Mouse (Mus musculus) myocyte (in vitro differentiated cells): ENCODE measurements around the gene Pck1. TPM values are rescaled to one million over a fixed set of nuclear protein-coding genes. Genes with fewer than 3 reads are reported as not detected.

ENCODE experiments used
- H3K27me3 ChIP-seq: one replicate; pipeline ENCODE4 v1.6.1; 2011; ENCODE audit not compliant: control insufficient read depth, insufficient read depth, insufficient read length
- H3K36me3 ChIP-seq: one replicate; pipeline ENCODE4 v1.6.1; 2011; ENCODE audit not compliant: control insufficient read depth, insufficient read depth
- H3K4me2 ChIP-seq: one replicate; pipeline ENCODE4 v1.6.1; 2011; ENCODE audit warnings: low read depth, control low read depth
- H3K4me3 ChIP-seq: one replicate; pipeline ENCODE4 v1.5.1; 2011; ENCODE audit warnings: mild to moderate bottlenecking, control low read depth, moderate library complexity
- H3K79me2 ChIP-seq: one replicate; pipeline ENCODE4 v1.6.1; 2011; ENCODE audit not compliant: control insufficient read depth, insufficient read depth
- H3ac ChIP-seq: one replicate; pipeline ENCODE4 v1.6.1; 2011; ENCODE audit not compliant: control insufficient read depth, insufficient read length
- CEBPB ChIP-seq: IDR thresholded peaks from 2 replicates; pipeline ENCODE4 v1.6.1; 2011; ENCODE audit warnings: mild to moderate bottlenecking, moderate library complexity; ENCODE audit not compliant: poor library complexity, insufficient read depth, severe bottlenecking
- E2F4 ChIP-seq: IDR thresholded peaks from one replicate; pipeline ENCODE4 v1.6.1; 2011; ENCODE audit warnings: mild to moderate bottlenecking, control low read depth, moderate library complexity; ENCODE audit not compliant: insufficient read depth
- MAX ChIP-seq: IDR thresholded peaks from one replicate; pipeline ENCODE4 v1.6.1; 2011; ENCODE audit warnings: low read depth, mild to moderate bottlenecking, control low read depth
- MYOD1 ChIP-seq, 3 experiments: IDR thresholded peaks; one replicate each; pipeline ENCODE4 v1.6.1; 2011; ENCODE audit warnings: control low read depth in 2 of 3, low read depth in 2 of 3, mild to moderate bottlenecking in 2 of 3, moderate library complexity in 1 of 3; ENCODE audit not compliant: insufficient read length in 2 of 3, control insufficient read depth in 1 of 3
- MYOG ChIP-seq, 3 experiments: IDR thresholded peaks; one replicate each; pipeline ENCODE4 v1.6.1; 2011; ENCODE audit warnings: control low read depth in 2 of 3, low read depth in 2 of 3, mild to moderate bottlenecking in 2 of 3; ENCODE audit not compliant: insufficient read length in 2 of 3, control insufficient read depth in 1 of 3, insufficient read depth in 1 of 3
- POLR2A ChIP-seq: IDR thresholded peaks from one replicate; pipeline ENCODE4 v1.6.1; 2011; ENCODE audit warnings: low read depth, mild to moderate bottlenecking, control low read depth, moderate library complexity; ENCODE audit not compliant: insufficient read length
- POLR2AphosphoS2 ChIP-seq: IDR thresholded peaks from one replicate; pipeline ENCODE4 v1.6.1; 2011; ENCODE audit warnings: low read depth, control low read depth; ENCODE audit not compliant: insufficient read length
- REST ChIP-seq: IDR thresholded peaks from one replicate; pipeline ENCODE4 v1.6.1; 2011; ENCODE audit warnings: mild to moderate bottlenecking, control low read depth, moderate library complexity; ENCODE audit not compliant: insufficient read depth, insufficient read length
- SRF ChIP-seq: IDR thresholded peaks from one replicate; pipeline ENCODE4 v1.6.1; 2011; ENCODE audit warnings: low read depth; ENCODE audit not compliant: control insufficient read depth, insufficient read length
- TCF12 ChIP-seq: IDR thresholded peaks from one replicate; pipeline ENCODE4 v1.6.1; 2011; ENCODE audit warnings: mild to moderate bottlenecking, control low read depth; ENCODE audit not compliant: poor library complexity, insufficient read depth, severe bottlenecking
- TCF3 ChIP-seq: IDR thresholded peaks from one replicate; pipeline ENCODE4 v1.6.1; 2011; ENCODE audit warnings: low read depth, control low read depth; ENCODE audit not compliant: insufficient read length
- USF1 ChIP-seq: IDR thresholded peaks from one replicate; pipeline ENCODE4 v1.6.1; 2011; ENCODE audit warnings: low read depth, mild to moderate bottlenecking, control low read depth, moderate library complexity
- polyA plus RNA-seq: library from polyadenylated mRNA; unstranded; fragments of >200 nt; fragmentation: generic; extraction: Trizol; gene quantifications from one replicate; pipeline ENCODE4 v1.2.1, GENCODE M21; 2012; ENCODE audit warnings: missing spikeins

The Pck1 gene
- polyA plus RNA-seq = not detected

- no peak within 1 kb of the TSS for H3K4me3 ChIP-seq
- no peaks in the 10 kb centered on the region for H3K79me2 ChIP-seq
- peaks cover 47% of the 10 kb centered on the region for H3K27me3 ChIP-seq
- H3K4me2 ChIP-seq = no peak within 1 kb of the TSS
- TF ChIP-seq CEBPB (no peak), TCF12 (no peak), MAX (no peak), POLR2A (no peak), E2F4 (no peak), USF1 (no peak), TCF3 (no peak), MYOD1 (IDR thresholded peaks at IDR 0.05; ENCODE audit: control insufficient read depth in 1 of 3, insufficient read length in 2 of 3, low read depth in 2 of 3) (no peak), POLR2AphosphoS2 (no peak), SRF (no peak), MYOG (IDR thresholded peaks at IDR 0.05; ENCODE audit: control insufficient read depth in 1 of 3, insufficient read depth in 1 of 3, insufficient read length in 2 of 3, low read depth in 2 of 3) (no peak), REST (no peak)
- H3K36me3 ChIP-seq = no peaks in the 10 kb centered on the region
- H3ac ChIP-seq = no peak within 1 kb of the TSS
Measured at GRCm38 (mm10) chr2:173152436-173153151, at the start of gene Pck1. Pck1 (plus strand) TSS chr2:173153048.

- H3K27me3 ChIP-seq = peaks cover 35% of the 10 kb centered on the region
- no peaks in the 10 kb centered on the region for H3K36me3 ChIP-seq
- no peak for TF ChIP-seq TCF3
- no peak for TF ChIP-seq TCF12
- TF ChIP-seq REST = no peak
- no peak for TF ChIP-seq SRF
- TF ChIP-seq MYOD1 (IDR thresholded peaks at IDR 0.05; ENCODE audit: control insufficient read depth in 1 of 3, insufficient read length in 2 of 3, low read depth in 2 of 3) = no peak
- TF ChIP-seq POLR2A = no peak
- TF ChIP-seq CEBPB = no peak
- TF ChIP-seq MYOG (IDR thresholded peaks at IDR 0.05; ENCODE audit: control insufficient read depth in 1 of 3, insufficient read depth in 1 of 3, insufficient read length in 2 of 3, low read depth in 2 of 3) = no peak
- no peak overlapping the region for H3ac ChIP-seq
- no peak overlapping the region for H3K4me2 ChIP-seq
- no peaks in the 10 kb centered on the region for H3K79me2 ChIP-seq
- no peak overlapping the region for H3K4me3 ChIP-seq
Measured at GRCm38 (mm10) chr2:173106409-173106808, 46.4 kb upstream of the Pck1 start.

GRCm38 (mm10) chr2:173106889-173107785 is 45.7 kb upstream of the Pck1 start:
- no peak for TF ChIP-seq REST
- TF ChIP-seq MYOD1 (IDR thresholded peaks at IDR 0.05; ENCODE audit: control insufficient read depth in 1 of 3, insufficient read length in 2 of 3, low read depth in 2 of 3) = no peak
- no peak for TF ChIP-seq CEBPB
- TF ChIP-seq SRF = no peak
- no peak for TF ChIP-seq POLR2A
- TF ChIP-seq TCF12 = no peak
- TF ChIP-seq MYOG (IDR thresholded peaks at IDR 0.05; ENCODE audit: control insufficient read depth in 1 of 3, insufficient read depth in 1 of 3, insufficient read length in 2 of 3, low read depth in 2 of 3) = no peak
- TF ChIP-seq USF1 = no peak
- TF ChIP-seq POLR2AphosphoS2 = no peak
- no peak for TF ChIP-seq MAX
- TF ChIP-seq E2F4 = no peak
- TF ChIP-seq TCF3 = no peak
- Histone ChIP-seq H3K4me3 (no peak overlapping the region), H3ac (no peak overlapping the region), H3K4me2 (no peak overlapping the region), H3K79me2 (no peaks in the 10 kb centered on the region), H3K27me3 (peaks cover 28% of the 10 kb centered on the region), H3K36me3 (no peaks in the 10 kb centered on the region)

- no peak overlapping the region for H3K4me3 ChIP-seq
- no peak overlapping the region for H3ac ChIP-seq
- no peaks in the 10 kb centered on the region for H3K36me3 ChIP-seq
- no peaks in the 10 kb centered on the region for H3K79me2 ChIP-seq
- H3K4me2 ChIP-seq = no peak overlapping the region
- no peak for TF ChIP-seq REST
- no peak for TF ChIP-seq TCF12
- no peak for TF ChIP-seq E2F4
- no peak for TF ChIP-seq MYOG (IDR thresholded peaks at IDR 0.05; ENCODE audit: control insufficient read depth in 1 of 3, insufficient read depth in 1 of 3, insufficient read length in 2 of 3, low read depth in 2 of 3)
- TF ChIP-seq POLR2A = no peak
- no peak for TF ChIP-seq TCF3
- TF ChIP-seq USF1 = no peak
- no peak for TF ChIP-seq CEBPB
- TF ChIP-seq MYOD1 (IDR thresholded peaks at IDR 0.05; ENCODE audit: control insufficient read depth in 1 of 3, insufficient read length in 2 of 3, low read depth in 2 of 3) = no peak
- TF ChIP-seq SRF = no peak
- TF ChIP-seq POLR2AphosphoS2 = no peak
- no peak for TF ChIP-seq MAX
- H3K27me3 ChIP-seq = peaks cover 24% of the 10 kb centered on the region
Measured at GRCm38 (mm10) chr2:173108509-173109190, 44.2 kb upstream of the Pck1 start.
